Mouse (Mus musculus): ENCODE measurements around the gene Prcd.
"Not testable (repeated sequence)": the region's sequence is repeated elsewhere in the genome, so short reads cannot be mapped to it uniquely, and the experiment has no call there.

GRCm38 (mm10) chr11:116611168-116611567 is 42.2 kb upstream of the Prcd start:
- not testable (repeated sequence) for TF ChIP-seq POLR2A (IDR thresholded peaks at IDR 0.05; ENCODE audit: low read depth, low read length); CTCF (IDR thresholded peaks at IDR 0.05; ENCODE audit: borderline replicate concordance, insufficient read depth, low read length)

All from embryonic fibroblast, embryonic 13.5 days (primary cell).